Mouse (Mus musculus) common myeloid progenitor, adult 5-6 weeks (primary cell): ENCODE results near the gene Ets2. TPM values are rescaled to one million over a fixed set of nuclear protein-coding genes. Genes with fewer than 3 reads are reported as not detected.
A peak's percentile ranks its signal among the peaks of the same experiment; 100 is the strongest.
"Not testable (repeated sequence)": the region's sequence is repeated elsewhere in the genome, so short reads cannot be mapped to it uniquely, and the experiment has no call there.

Experiments used
- ATAC-seq: replicated peaks from 2 replicates; pipeline ENCODE4 v1.8.0; 2016; ENCODE audit warnings: low read depth, mild to moderate bottlenecking, moderate TSS enrichment, inconsistent platforms; ENCODE audit not compliant: poor library complexity, severe bottlenecking
- total RNA-seq: library from RNA; stranded (forward); fragments of 200-1000, 187-1606 nt; gene quantifications from 2 replicates; pipeline ENCODE4 v1.2.3, GENCODE M21; 2017

The Ets2 gene
- total RNA-seq, 1 experiment from 2014 or later: 9.4 TPM

DNA sequence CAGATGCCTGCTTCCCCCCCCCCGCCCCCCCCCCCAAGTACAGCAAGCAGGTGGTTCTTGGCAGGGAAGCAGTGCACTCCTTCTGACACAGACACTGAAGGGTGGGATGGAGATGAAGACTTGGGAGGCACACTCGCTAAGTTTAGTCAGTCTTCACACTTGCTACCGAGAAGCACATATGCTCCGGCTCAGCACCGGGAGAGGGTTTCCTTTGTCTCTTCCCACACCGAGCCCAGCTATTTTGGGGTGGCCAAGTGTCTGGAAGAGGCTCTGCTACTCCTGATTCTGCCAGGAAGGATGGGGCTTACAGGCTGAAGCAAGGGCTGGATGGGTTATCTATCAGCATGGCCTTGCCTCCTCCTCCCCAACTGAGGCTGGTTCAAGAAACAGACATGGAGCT lies 5.3 kb upstream of the Ets2 start:
- no peak for ATAC-seq

DNA sequence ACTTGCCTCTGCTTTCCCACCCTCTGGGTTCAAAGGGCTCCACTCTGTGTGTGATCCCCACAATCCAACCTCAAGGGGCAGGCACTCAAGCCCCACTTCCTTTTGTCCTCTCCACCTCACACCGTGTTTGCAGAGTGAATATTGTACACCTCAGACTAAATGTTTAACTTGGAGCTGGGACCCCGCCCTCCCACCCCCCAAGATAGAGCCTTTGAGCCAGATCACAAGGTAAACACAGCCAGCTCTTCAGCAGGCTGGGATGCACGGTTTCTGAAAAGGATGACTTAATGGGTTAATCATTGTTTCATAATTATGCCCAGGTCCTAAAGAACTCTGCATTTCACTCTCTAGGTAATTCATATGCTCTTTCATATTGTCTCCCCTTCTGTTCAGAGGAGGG lies 2.2 kb upstream of the Ets2 start:
- no peak for ATAC-seq

- no peak for ATAC-seq
These were observed 1.7 kb upstream of the Ets2 start for GRCm38 (mm10) chr16:95700224-95700623.

- ATAC-seq: peak; percentile 39
These were observed 979 bp downstream of the Ets2 start for GRCm38 (mm10) chr16:95702562-95703545.

DNA sequence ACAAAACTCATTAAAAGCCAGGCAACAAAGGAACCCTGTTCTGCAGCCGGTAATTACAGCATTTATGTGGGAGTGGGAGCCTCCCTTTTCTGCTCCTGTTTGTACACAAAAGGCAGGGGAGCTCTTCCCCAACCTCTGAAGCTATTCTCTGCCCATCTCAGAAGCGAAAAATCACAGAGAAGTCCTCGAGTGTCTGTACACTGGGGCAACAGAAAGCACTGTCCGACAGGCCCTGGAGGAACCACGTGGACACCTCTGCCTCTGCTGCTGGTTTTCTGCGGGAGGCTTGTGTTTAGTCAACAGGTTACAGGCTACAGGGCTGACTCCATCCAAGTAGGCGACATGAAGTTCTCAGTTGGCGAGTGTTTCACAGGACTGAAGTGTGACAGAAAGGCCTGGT lies 2.1 kb downstream of the Ets2 start:
- ATAC-seq: no peak

DNA sequence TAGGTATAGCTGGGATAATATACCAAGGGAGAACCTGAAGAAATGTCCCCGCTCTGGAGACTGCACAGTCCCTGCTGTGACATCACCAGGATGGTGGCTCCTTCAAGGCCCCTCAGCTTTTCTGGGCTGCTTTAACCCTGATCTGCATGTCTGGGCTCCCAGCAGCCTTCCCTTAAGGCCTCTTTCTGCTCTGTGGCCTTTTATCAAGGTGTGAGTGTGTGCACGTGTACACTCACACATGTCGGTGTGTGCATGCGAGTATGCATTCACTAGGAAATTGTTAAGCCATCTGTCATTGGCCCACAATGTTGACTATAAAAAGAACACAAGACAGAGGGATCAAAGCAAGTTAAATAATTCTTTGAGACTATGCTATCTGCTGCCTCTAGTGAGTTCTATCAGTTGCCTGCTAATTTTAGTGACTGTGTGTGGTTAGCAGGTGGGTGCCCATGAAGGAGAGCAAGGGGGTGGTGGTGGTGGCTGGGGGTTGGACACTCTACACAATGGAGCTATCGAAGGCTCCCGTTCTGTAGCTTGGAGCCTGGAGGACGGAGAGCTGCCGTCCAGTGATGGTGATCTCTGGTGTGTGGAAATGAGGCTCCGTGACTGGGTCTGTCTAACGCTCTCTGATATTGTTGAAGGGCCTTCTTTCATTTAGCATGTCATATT lies 2.9 kb downstream of the Ets2 start:
- no peak for ATAC-seq

DNA sequence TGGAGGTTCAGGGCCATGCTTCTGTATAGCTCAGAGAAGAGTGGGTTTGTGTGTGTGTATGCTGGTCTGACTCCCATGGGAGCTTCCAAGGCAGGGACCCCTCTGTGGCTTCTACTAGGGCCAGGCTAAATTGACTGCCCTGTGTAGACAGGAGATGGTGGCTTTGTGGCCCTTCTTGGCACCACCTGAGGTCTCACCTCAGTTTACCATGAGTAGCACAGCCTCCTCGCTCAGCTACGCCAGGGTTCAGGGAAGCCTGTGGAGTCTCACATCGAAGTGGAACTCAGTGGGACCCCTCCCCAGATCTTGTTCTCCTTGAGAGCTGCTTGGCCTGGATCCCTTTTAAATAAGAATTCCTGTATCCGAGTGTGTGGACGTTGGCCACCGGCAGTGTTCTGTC lies 3.9 kb downstream of the Ets2 start:
- no peak for ATAC-seq

- ATAC-seq: peak; percentile 31; the same call in 1 of the 2 replicates
These were observed 6.5 kb downstream of the Ets2 start for GRCm38 (mm10) chr16:95708211-95709004.

DNA sequence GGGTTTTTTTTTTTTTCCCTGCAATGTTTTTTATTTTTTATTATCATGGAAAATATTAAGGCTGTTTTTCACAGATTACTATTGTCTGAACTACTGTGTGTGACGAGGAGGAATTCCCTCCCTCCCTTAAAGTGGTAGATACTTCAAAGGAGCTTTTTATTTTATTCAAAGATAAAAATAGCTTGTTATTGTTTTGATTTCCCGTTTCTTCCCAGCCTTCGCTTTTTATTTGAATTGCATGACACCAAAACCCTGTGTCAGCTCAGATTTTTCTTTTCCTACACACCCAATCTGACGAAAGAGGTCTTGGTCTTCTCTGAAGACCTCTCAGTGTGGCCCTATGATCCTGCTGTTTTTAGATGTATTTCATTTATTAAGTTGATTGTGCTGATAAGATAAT lies 7.3 kb downstream of the Ets2 start:
- ATAC-seq: no peak

DNA sequence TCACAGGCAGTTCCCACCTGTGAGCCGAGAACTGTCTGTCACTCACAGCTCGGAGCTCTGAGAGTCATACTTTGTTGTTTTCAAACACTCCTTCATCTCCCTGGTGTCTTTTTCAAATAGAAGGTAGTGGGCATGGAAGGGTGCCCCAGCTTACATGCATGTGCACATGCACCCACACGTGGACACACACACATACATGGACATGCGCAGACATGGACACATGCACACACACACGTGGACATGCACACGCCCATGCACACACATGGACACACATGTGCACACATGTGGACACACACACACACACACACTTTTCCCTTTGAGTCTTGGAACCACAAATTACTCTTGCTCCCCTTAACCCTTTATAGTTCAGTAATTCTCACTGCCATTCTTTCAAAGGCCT lies 8.3 kb downstream of the Ets2 start:
- ATAC-seq: no peak

DNA sequence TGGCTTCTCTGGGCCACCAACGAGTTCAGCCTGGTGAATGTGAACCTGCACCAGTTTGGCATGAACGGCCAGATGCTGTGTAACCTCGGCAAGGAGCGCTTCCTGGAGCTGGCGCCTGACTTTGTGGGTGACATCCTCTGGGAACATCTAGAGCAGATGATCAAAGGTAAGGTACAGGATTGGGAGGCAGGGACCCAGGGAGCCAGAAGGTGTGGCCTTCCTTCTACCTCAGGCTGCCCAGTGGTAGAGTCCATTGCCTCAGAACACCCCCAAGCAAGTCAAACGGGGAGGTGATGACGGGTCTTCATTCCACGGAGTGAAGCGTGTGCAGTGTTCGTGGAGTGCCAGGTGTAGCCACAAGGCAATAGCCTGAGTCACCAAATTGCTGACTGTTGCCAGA lies 10.2 kb downstream of the Ets2 start:
- no peak for ATAC-seq

- not testable (repeated sequence) for ATAC-seq
These were observed 11.2 kb downstream of the Ets2 start for GRCm38 (mm10) chr16:95713077-95713476.

DNA sequence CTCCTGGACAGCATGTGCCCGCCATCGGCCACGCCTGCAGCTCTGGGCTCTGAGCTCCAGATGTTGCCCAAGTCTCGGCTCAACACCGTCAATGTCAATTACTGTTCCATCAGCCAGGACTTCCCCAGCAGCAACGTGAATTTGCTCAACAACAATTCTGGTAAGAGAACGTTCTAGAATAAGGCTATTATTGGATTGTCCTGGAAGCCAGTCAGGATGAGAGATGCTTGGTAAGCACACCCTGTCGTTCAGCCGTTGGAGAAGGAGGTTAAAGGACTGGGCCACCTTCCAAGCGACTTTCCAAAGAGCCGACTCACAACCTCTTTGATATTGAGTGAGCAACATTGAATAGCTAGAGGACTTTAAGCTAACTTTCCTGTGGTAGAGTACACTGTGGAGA lies 13.2 kb downstream of the Ets2 start:
- no peak for ATAC-seq

DNA sequence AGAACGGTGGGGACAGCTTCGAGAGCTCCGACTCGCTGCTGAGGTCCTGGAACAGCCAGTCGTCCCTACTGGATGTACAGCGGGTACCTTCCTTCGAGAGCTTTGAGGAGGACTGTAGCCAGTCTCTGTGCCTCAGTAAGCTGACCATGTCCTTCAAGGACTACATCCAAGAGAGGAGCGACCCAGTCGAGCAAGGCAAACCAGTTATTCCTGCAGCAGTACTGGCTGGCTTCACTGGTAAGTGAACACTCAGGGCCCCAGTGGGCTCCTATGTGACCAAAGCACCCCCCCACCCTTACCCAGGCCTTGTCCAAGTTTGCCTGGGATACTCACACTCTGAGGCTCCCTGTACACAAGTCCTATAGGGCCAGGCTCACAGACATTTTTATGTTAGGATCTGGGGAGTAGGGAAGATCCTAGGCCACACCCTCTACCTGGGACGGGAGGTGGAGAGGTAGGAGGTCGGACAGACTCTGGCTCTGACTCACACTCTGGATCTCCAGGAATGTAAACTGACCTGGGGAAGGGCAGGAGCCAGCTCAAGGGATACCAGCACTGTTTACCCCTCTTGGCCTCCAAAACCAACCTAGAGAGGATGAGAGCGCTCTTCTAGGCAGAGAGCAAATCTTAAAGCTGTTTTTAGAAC lies 14.3 kb downstream of the Ets2 start:
- no peak for ATAC-seq

DNA sequence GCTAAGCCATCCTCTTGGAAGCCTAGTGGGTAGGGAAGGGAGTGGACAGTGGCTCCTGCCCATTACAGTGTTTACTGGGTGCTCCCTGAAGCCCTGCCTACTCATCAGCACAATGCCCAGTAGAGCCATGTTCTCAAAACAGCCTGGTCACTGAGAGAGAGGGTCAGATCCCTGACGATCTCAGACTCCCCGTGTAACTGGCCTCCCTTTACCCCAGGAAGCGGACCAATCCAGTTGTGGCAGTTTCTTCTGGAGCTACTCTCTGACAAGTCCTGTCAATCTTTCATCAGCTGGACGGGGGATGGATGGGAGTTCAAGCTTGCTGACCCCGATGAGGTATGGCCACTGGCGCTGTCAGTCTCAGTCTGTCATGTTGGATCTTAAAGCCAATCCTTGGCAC lies 15.8 kb downstream of the Ets2 start:
- ATAC-seq: no peak

GRCm38 (mm10) chr16:95718119-95718518 lies 16.2 kb downstream of the Ets2 start:
- ATAC-seq: peak; percentile 60; the same call in 1 of the 2 replicates

DNA sequence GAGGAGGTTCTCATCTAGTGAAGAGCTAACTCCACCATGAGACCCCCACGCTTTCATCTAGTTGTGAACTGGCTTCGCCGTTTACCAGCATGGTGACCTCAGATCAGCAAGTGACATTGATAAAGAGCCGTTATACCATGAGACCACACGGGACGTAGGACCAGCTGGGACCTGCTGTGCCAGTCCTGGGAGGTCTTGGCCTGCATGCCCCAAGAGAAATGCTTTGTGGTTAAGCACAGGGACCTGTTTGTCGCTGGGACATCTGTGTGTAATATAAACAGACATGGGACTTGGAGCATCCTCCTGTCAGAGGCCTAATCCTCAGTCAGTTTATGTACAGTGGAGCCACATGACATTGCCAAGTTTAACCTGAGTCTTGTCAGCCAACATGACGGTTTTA lies 18.7 kb downstream of the Ets2 start:
- no peak for ATAC-seq

DNA sequence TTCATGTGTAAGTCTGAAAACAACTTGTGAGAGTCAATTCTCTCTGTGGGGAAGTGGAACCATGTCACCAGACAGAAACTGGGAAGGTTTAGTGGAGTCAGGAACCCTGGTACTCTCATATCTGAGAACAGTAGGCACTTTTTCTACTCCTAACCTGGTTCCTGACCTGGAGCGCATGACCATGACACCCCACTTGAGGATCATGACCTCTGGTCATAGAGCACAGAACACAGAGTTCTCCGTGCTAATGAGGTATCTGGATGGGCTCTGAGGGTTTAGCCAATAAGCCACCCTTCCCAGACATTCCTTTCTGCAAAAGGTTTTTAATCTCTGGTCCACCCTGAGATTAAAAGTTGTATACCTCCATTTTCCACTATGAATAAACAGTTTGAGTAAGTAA lies 22.4 kb downstream of the Ets2 start:
- no peak for ATAC-seq

GRCm38 (mm10) chr16:95724776-95725175 lies 22.9 kb downstream of the Ets2 start:
- ATAC-seq: no peak

DNA sequence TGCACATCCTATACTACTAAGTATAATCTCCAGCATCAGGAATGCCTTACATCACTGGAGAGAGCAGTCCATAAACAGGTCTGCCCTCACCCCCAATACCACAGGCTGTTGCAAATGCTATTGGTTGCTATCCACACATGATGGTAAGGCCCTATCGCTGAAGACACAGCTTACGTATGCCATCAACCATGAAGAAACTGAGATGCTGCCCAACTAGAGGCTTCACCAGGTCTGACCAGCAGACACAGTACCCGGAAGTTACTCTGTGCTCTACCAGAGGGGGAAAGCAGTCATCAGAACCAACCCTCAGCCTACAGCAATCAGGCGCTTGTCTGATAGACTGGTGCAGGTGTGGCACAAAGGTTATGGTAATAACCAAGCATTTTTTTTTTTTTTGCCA lies 24.9 kb downstream of the Ets2 start:
- ATAC-seq: no peak
